Mouse (Mus musculus): ENCODE measurements around the gene Slc6a6. TPM values are rescaled to one million over a fixed set of nuclear protein-coding genes. Genes with fewer than 3 reads are reported as not detected.

Slc6a6 gene
- polyA plus RNA-seq (2012; rRNA removed; ENCODE audit: low replicate concordance): 103 and 125 TPM in 2 replicates

DNA sequence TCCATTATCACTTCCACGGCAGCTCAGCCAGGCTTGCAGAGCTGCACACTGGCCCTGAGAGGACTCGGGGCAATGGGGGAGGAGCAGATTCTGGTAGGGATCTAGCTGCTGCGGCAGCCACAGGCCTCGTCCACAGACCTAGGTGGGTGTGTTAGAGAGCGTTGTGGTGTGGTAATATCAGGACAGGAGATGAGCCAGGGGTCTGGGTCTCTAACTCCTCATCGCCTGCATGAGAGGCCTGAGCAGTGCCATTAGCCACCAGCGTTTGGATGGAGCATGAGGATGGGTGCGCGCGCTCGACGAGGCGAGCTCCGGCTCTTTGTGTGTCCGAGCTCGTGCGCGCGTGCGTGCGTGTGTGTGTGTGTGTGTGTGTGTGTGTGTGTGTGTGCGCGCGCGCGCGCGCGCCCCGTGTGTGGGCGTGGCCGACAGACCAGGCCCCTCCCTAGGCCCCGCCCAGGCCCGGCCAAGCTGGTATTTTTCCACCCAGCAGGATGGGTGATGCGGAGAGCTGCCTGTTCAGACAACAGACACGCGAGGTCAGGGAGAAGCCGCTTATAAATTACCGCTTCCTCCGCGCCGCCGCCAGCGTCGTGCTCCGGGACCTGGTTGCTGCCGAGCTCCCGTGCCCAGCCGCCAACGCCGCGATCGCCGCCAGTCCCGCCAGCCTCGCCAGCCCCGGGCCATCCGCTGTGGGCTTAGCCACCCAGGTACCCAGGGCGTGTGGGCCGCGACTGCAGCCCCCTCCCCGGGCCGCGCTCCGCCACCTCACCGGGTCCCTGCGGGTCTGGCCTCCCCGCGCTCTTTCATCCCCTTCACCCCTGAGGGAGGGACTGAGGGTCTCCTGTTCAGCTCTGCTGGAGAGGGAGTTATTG, at the start of gene Slc6a6:
Gene Slc6a6, plus strand, starts transcription at position 452 of the 872 bp plus-strand sequence.

Other genes with a start within 250 kb of the Slc6a6 start
- gene Chchd4, start 210.5 kb upstream of the Slc6a6 start, polyA plus RNA-seq (2012; rRNA removed; ENCODE audit: low replicate concordance): 3.6 and 5.8 TPM in 2 replicates
- 97.4 and 145 TPM in 2 replicates for gene Tmem43, start 210.3 kb upstream of the Slc6a6 start, polyA plus RNA-seq (2012; rRNA removed; ENCODE audit: low replicate concordance)
- gene Xpc, start 168.2 kb upstream of the Slc6a6 start, polyA plus RNA-seq (2012; rRNA removed; ENCODE audit: low replicate concordance): 7.1 and 8.6 TPM in 2 replicates
- 13.5 and 31.0 TPM in 2 replicates for gene Lsm3, start 168.1 kb upstream of the Slc6a6 start, polyA plus RNA-seq (2012; rRNA removed; ENCODE audit: low replicate concordance)
- 1.0 and 3.2 TPM in 2 replicates for gene Grip2, start 143.2 kb downstream of the Slc6a6 start, polyA plus RNA-seq (2012; rRNA removed; ENCODE audit: low replicate concordance)
- 3.4 and 6.1 TPM in 2 replicates for gene Ccdc174, start 194.0 kb downstream of the Slc6a6 start, polyA plus RNA-seq (2012; rRNA removed; ENCODE audit: low replicate concordance)
- gene 4930590J08Rik, start 218.8 kb downstream of the Slc6a6 start, polyA plus RNA-seq (2012; rRNA removed; ENCODE audit: low replicate concordance): 0.10 and 0.33 TPM in 2 replicates